Mouse (Mus musculus) CH12.LX (cell line): ENCODE data around the gene Pum2. TPM values are rescaled to one million over a fixed set of nuclear protein-coding genes. Genes with fewer than 3 reads are reported as not detected.

Source experiments
- DNase-seq: peaks from one replicate; pipeline ENCODE4 v3.0.0-alpha.2; 2013; ENCODE audit errors: extremely low read depth
- H3K27ac ChIP-seq: 2 replicates; pipeline ENCODE4 v1.5.1; 2012; ENCODE audit warnings: low read depth, mild to moderate bottlenecking, control low read depth, moderate library complexity; ENCODE audit not compliant: insufficient read depth
- H3K27me3 ChIP-seq: replicated peaks from 2 replicates; pipeline ENCODE3; 2012; ENCODE audit warnings: inconsistent platforms
- H3K36me3 ChIP-seq, 2 experiments: replicated peaks in 1 of 2; 2 replicates each; pipeline versions ENCODE3 to v1.6.1; 2012; ENCODE audit warnings: inconsistent platforms in 1 of 2, low read length in 1 of 2, mild to moderate bottlenecking in 1 of 2, mixed read lengths in 1 of 2, moderate library complexity in 1 of 2; ENCODE audit not compliant: control insufficient read depth in 1 of 2, insufficient read depth in 1 of 2
- H3K4me1 ChIP-seq, 2 experiments: 2 replicates each; pipeline ENCODE4 v1.6.1; 2012; ENCODE audit warnings: inconsistent platforms in 1 of 2, moderate library complexity in 1 of 2; ENCODE audit not compliant: insufficient read depth in 2 of 2, control insufficient read depth in 1 of 2
- H3K4me2 ChIP-seq: 2 replicates; pipeline ENCODE4 v1.6.1; 2012; ENCODE audit warnings: low read depth, mild to moderate bottlenecking, control low read depth; ENCODE audit not compliant: poor library complexity, insufficient read depth, severe bottlenecking
- H3K4me3 ChIP-seq, 3 experiments: fragments of 150-350 bp in 1 of 3; sonication (generic) in 1 of 3; replicated peaks in 1 of 3; 2 replicates each; pipeline versions ENCODE3 to v1.5.1; 2011 to 2012; ENCODE audit warnings: low read depth in 2 of 3, low read length in 2 of 3, mild to moderate bottlenecking in 2 of 3, moderate library complexity in 2 of 3, control low read depth in 1 of 3, improper control_type of control experiment in 1 of 3, inconsistent platforms in 1 of 3, mixed read lengths in 1 of 3; ENCODE audit not compliant: poor library complexity in 1 of 3
- H3K79me2 ChIP-seq: replicated peaks from 2 replicates; pipeline ENCODE4 v1.6.1; 2012; ENCODE audit warnings: mild to moderate bottlenecking, moderate library complexity; ENCODE audit not compliant: control insufficient read depth, poor library complexity, insufficient read depth, severe bottlenecking; ENCODE audit errors: extremely low read depth
- H3K9ac ChIP-seq: 2 replicates; pipeline ENCODE4 v1.6.1; 2012; ENCODE audit warnings: low read depth, mild to moderate bottlenecking, control low read depth, moderate library complexity; ENCODE audit not compliant: insufficient read depth
- H3K9me3 ChIP-seq: replicated peaks from 2 replicates; pipeline ENCODE3; 2012; ENCODE audit warnings: low read length, inconsistent platforms, mixed read lengths
- CHD1 ChIP-seq: IDR thresholded peaks from 2 replicates; pipeline ENCODE4 v1.6.1; 2012; ENCODE audit warnings: low read depth, low read length, improper control_type of control experiment, inconsistent platforms
- CTCF ChIP-seq, 2 experiments: IDR thresholded peaks in 1 of 2; conservative IDR thresholded peaks in 1 of 2; 2 replicates each; pipeline ENCODE4 v1.5.1; 2011 to 2012; ENCODE audit warnings: low read depth in 2 of 2, low read length in 2 of 2, improper control_type of control experiment in 1 of 2, inconsistent platforms in 1 of 2, mild to moderate bottlenecking in 1 of 2, moderate library complexity in 1 of 2
- E2F4 ChIP-seq: IDR thresholded peaks from 2 replicates; pipeline ENCODE4 v1.6.1; 2011; ENCODE audit warnings: low read depth, low read length, improper control_type of control experiment; ENCODE audit not compliant: insufficient replicate concordance
- EP300 ChIP-seq: IDR thresholded peaks from 2 replicates; pipeline ENCODE4 v1.6.1; 2011; ENCODE audit warnings: low read length, improper control_type of control experiment
- ETS1 ChIP-seq: conservative IDR thresholded peaks from 2 replicates; pipeline ENCODE4 v1.6.1; 2012; ENCODE audit warnings: low read depth, mild to moderate bottlenecking, inconsistent platforms, low read length, improper control_type of control experiment, moderate library complexity
- GABPA ChIP-seq: IDR thresholded peaks from 2 replicates; pipeline ENCODE4 v1.6.1; 2012; ENCODE audit warnings: low read depth, low read length, improper control_type of control experiment, inconsistent platforms; ENCODE audit not compliant: insufficient replicate concordance
- IRF4 ChIP-seq: IDR thresholded peaks from 2 replicates; pipeline ENCODE4 v1.6.1; 2014; ENCODE audit warnings: low read depth, mild to moderate bottlenecking, inconsistent platforms, low read length, improper control_type of control experiment
- JUND ChIP-seq: conservative IDR thresholded peaks from 2 replicates; pipeline ENCODE4 v1.6.1; 2011; ENCODE audit warnings: low read depth, low read length, improper control_type of control experiment
- KAT2A ChIP-seq: IDR thresholded peaks from 2 replicates; pipeline ENCODE4 v1.6.1; 2012; ENCODE audit warnings: low read length, improper control_type of control experiment, inconsistent platforms; ENCODE audit not compliant: insufficient replicate concordance
- MAFK ChIP-seq: IDR thresholded peaks from 2 replicates; pipeline ENCODE4 v1.6.1; 2011; ENCODE audit warnings: low read length, improper control_type of control experiment; ENCODE audit not compliant: insufficient replicate concordance
- NRF1 ChIP-seq: IDR thresholded peaks from 2 replicates; pipeline ENCODE4 v1.6.1; 2014; ENCODE audit warnings: low read depth, mild to moderate bottlenecking, inconsistent platforms, low read length, improper control_type of control experiment, moderate library complexity
- RAD21 ChIP-seq: IDR thresholded peaks from 2 replicates; pipeline ENCODE4 v1.6.1; 2011; ENCODE audit warnings: low read depth, mild to moderate bottlenecking, low read length, improper control_type of control experiment, moderate library complexity
- TBP ChIP-seq: conservative IDR thresholded peaks from 2 replicates; pipeline ENCODE4 v1.6.1; 2011; ENCODE audit warnings: low read depth, low read length, improper control_type of control experiment
- USF1 ChIP-seq: IDR thresholded peaks from 2 replicates; pipeline ENCODE4 v1.6.1; 2014; ENCODE audit warnings: low read depth, mild to moderate bottlenecking, inconsistent platforms, low read length, improper control_type of control experiment
- ZKSCAN1 ChIP-seq: IDR thresholded peaks from 2 replicates; pipeline ENCODE4 v1.6.1; 2012; ENCODE audit warnings: low read depth, inconsistent platforms, low read length, improper control_type of control experiment, borderline replicate concordance
- ZMIZ1 ChIP-seq: IDR thresholded peaks from 2 replicates; pipeline ENCODE4 v1.6.1; 2012; ENCODE audit warnings: low read depth, mild to moderate bottlenecking, inconsistent platforms, low read length, improper control_type of control experiment
- ZNF384 ChIP-seq: IDR thresholded peaks from 2 replicates; pipeline ENCODE4 v1.6.1; 2012; ENCODE audit warnings: low read depth, low read length, improper control_type of control experiment, inconsistent platforms
- dilution Hi-C: fragments of 300-500 bp; cut with MboI; formaldehyde crosslinking; loops from 2 replicates; pipeline ENCODE4 v1.14.3; 2020; ENCODE audit warnings: low sequenced_read_pairs; ENCODE audit not compliant: extremely low pct_unique_long_range_greater_than_20kb, extremely low pct_ligation_motif_present
- in situ Hi-C: fragments of 300-500 bp; cut with MboI; formaldehyde crosslinking; loops from 3 replicates; pipeline ENCODE4 v1.14.3; 2019; ENCODE audit warnings: low sequenced_read_pairs, low pct_ligation_motif_present, low pct_unique_long_range_greater_than_20kb, mixed read lengths
- polyA plus RNA-seq: library from polyadenylated mRNA; unstranded; fragments of >175 nt; gene quantifications from 2 replicates; pipeline ENCODE4 v1.2.1, GENCODE M21; 2012; ENCODE audit warnings: low read depth; ENCODE audit not compliant: insufficient read length
- total RNA-seq, 2 experiments: library from RNA; depleted of rRNA; stranded (reverse); fragments of 300-350 nt in 1 of 2; fragments of >200 nt in 1 of 2; gene quantifications; 2 replicates each; pipeline ENCODE4 v1.2.3; 2012 to 2014

Pum2 gene
- total and polyA plus RNA-seq, 3 experiments = 52.9 to 90.2 (median 62.7) TPM

DNA sequence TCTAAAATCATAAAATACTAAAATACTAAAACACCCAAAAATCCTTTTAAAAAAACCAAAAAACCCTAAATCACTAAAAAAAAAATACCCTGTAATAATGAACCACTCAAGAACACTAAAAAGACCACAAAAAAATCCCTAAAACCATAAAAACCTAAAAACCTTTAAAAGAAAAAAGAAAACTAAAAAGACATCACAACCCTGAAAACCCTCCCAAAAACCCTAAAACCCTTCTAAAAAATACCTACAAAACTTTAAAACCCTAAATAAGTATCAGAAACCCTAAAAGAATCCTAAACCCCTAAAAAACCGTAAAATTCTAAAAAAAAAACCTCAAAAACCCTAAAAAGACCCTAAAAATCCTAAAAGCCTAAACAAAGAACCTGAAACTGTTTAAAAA lies 42.2 kb upstream of the Pum2 start:
- Histone ChIP-seq H3K27me3 (no peaks in the 10 kb centered on the region), H3K27ac (no peak overlapping the region), H3K4me2 (no peak overlapping the region), H3K36me3 (no peaks in the 10 kb centered on the region), H3K9me3 (no peaks in the 10 kb centered on the region), H3K9ac (no peak overlapping the region), H3K4me3 (no peak overlapping the region), H3K4me1 (no peaks in the 10 kb centered on the region), H3K79me2 (no peaks in the 10 kb centered on the region)
- dilution Hi-C loops = no loop called here
- in situ Hi-C loops = no loop called here
- TF ChIP-seq ZMIZ1 (no peak), E2F4 (no peak), CHD1 (0 out of 2 replicates have a peak, but pooled peaks have one; percentile 38), RAD21 (no peak), EP300 (no peak), CTCF (conservative IDR thresholded peaks at IDR 0.05 in 1 of 2, IDR thresholded peaks at IDR 0.05 in 1 of 2; ENCODE audit: low read depth in 2 of 2, low read length in 2 of 2) (no peak), NRF1 (no peak), GABPA (no peak), USF1 (no peak), KAT2A (no peak), TBP (no peak), MAFK (no peak), ETS1 (no peak), ZKSCAN1 (peak; percentile 28; the same call in 1 of the 2 replicates)
- no peak for DNase-seq

DNA sequence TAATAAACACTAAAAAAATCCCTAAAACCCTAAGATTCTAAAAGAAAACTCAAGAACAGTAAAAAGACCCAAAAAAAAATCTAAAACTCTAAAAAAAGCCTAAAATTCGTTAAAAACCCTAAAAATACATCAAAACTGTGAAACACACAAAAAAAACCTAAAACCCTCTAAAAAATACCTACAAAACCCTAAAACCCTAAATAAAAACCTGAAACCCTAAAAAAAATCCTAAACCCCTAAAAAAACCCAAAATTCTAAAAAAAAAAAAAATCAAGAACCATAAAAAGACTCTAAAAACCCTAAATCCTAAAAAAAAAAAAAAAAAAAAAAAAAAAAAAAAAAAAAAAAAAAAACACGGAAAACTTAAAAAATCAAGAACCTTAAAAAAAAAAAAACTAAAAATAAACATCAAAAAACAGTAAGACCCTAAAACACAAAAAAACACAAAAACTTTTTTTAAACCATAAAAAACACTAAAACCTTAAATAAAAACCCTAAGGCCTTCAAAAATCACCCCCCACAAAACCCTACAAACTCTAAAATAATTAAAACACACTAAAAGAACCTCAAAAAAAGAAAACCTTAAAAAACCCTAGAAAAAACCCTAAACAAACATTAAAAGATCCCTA lies 41.1 kb upstream of the Pum2 start:
- Histone ChIP-seq H3K36me3 (peaks cover 2 to 3% of the 10 kb centered on the region in 2 experiments), H3K4me3 (no peak overlapping the region), H3K79me2 (no peaks in the 10 kb centered on the region), H3K4me2 (no peak overlapping the region), H3K9me3 (peaks cover 2% of the 10 kb centered on the region), H3K27ac (no peak overlapping the region), H3K27me3 (no peaks in the 10 kb centered on the region), H3K9ac (no peak overlapping the region), H3K4me1 (peaks cover 0 to 4% of the 10 kb centered on the region in 2 experiments; a peak in 1 of 4 replicates)
- in situ Hi-C loops = no loop called here
- dilution Hi-C loops = no loop called here
- peak; percentile 86 for TF ChIP-seq ZNF384
- TF ChIP-seq JUND = no peak
- TF ChIP-seq IRF4 = no peak
- no peak for TF ChIP-seq ZKSCAN1
- no peak for DNase-seq
